Mouse (Mus musculus) heart, embryonic 16.5 days (tissue): Measurements from ENCODE around the gene Klhl29. TPM values are rescaled to one million over a fixed set of nuclear protein-coding genes. Genes with fewer than 3 reads are reported as not detected.

Source experiments
- ATAC-seq: fragments of 200-750 bp; cut with Nextera tagmentation; replicated peaks from 2 replicates; pipeline ENCODE4 v1.8.0; 2017; ENCODE audit warnings: moderate number of reproducible peaks; ENCODE audit not compliant: insufficient read depth, low FRiP score; ENCODE audit errors: extremely low read depth
- H3K27ac ChIP-seq: fragments of 300-500 bp; sonication (generic); 2 replicates; pipeline ENCODE4 v1.5.1; 2014; ENCODE audit warnings: mild to moderate bottlenecking, low read length, control low read depth, moderate library complexity
- H3K27me3 ChIP-seq: fragments of 300-500 bp; sonication (generic); 2 replicates; pipeline ENCODE4 v1.6.1; 2014; ENCODE audit warnings: low read length, mixed read lengths; ENCODE audit not compliant: control insufficient read depth, insufficient read depth
- H3K36me3 ChIP-seq: fragments of 300-500 bp; sonication (generic); 2 replicates; pipeline ENCODE4 v1.6.1; 2014; ENCODE audit not compliant: control insufficient read depth, insufficient read depth
- H3K4me1 ChIP-seq: fragments of 300-500 bp; sonication (generic); 2 replicates; pipeline ENCODE4 v1.6.1; 2014; ENCODE audit warnings: low read length, mixed read lengths; ENCODE audit not compliant: control insufficient read depth, insufficient read depth
- H3K4me2 ChIP-seq: fragments of 300-500 bp; sonication (generic); 2 replicates; pipeline ENCODE4 v1.6.1; 2014; ENCODE audit warnings: low read depth, mild to moderate bottlenecking, control low read depth, low read length
- H3K4me3 ChIP-seq: fragments of 300-500 bp; sonication (generic); 2 replicates; pipeline ENCODE4 v1.5.1; 2014; ENCODE audit warnings: mild to moderate bottlenecking, control low read depth, low read length
- H3K9ac ChIP-seq: fragments of 300-500 bp; sonication (generic); 2 replicates; pipeline ENCODE4 v1.6.1; 2014; ENCODE audit warnings: low read length, control low read depth
- H3K9me3 ChIP-seq: fragments of 300-500 bp; sonication (generic); replicated peaks from 2 replicates; pipeline ENCODE4 v1.6.1; 2016; ENCODE audit warnings: low read length; ENCODE audit not compliant: control insufficient read depth
- WGBS: fragments of 180-500 bp; shearing (Covaris S2); extraction: QIAGEN DNeasy Blood & Tissue Kit; methylation state at CpG from one replicate; pipeline ENCODE4 v1.1.7; 2014; 5-methylcytosine and 5-hydroxymethylcytosine counted together
- polyA plus RNA-seq: library from polyadenylated mRNA; unstranded; fragments of >200 nt; fragmentation: Nextera tagmentation; extraction: Ambion mirVana; gene quantifications from 2 replicates; pipeline ENCODE4 v1.2.1, GENCODE M21; 2015

The Klhl29 gene
- polyA plus RNA-seq, 1 experiment from 2014 or later = 0.25 TPM

DNA sequence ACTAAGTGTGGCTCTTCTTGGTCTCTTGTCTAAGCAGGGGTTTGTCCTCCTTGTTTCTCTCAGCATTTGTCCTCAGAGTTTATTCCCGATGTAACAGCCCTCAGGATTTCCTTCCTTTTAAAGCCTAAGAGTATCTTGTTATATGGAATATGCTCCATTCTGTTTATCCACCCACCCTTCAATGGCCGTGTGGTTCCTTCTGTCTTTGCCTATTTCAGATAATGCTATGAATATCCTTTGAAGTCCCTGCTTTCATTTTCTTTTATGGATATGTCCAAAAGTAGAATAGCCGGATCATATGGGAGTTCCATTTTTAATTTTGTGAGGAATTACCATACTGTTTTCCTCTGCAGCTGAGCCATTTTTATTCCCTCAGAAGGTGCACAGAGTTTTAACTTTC lies 305.4 kb downstream of the Klhl29 start:
- no peaks in the 10 kb centered on the region for H3K9me3 ChIP-seq
- H3K9ac ChIP-seq = no peak overlapping the region
- no peaks in the 10 kb centered on the region for H3K4me1 ChIP-seq
- WGBS = 77% methylated on average over 3 of the region's 3 CpGs
- no peak overlapping the region for H3K4me3 ChIP-seq
- H3K36me3 ChIP-seq = no peaks in the 10 kb centered on the region
- H3K4me2 ChIP-seq = no peak overlapping the region
- ATAC-seq = no peak
- no peak overlapping the region for H3K27ac ChIP-seq
- no peaks in the 10 kb centered on the region for H3K27me3 ChIP-seq

DNA sequence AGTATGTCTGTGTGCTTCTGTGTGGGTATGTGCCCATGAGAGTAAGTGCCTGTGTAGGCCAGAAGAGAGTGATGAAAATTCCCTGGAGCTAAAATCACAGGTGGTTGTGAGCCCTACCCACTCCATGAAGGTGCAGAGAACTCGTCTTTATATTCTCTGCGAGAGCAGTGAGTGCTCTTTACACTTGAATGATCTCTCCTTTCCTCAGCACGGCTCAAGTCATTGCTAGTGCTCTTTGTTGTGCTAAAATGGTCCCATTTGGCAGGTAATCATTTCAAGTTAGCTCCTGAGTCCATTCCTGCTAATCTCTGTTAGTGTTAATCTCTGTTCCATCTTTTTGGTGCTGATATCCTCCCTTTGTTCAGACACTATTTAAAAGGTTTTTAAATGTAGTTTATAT lies 307.9 kb downstream of the Klhl29 start:
- H3K4me2 ChIP-seq = no peak overlapping the region
- no peaks in the 10 kb centered on the region for H3K4me1 ChIP-seq
- H3K27ac ChIP-seq = no peak overlapping the region
- H3K9ac ChIP-seq = no peak overlapping the region
- 55% methylated on average over 3 of the region's 3 CpGs for WGBS
- ATAC-seq = no peak
- no peaks in the 10 kb centered on the region for H3K9me3 ChIP-seq
- H3K4me3 ChIP-seq = no peak overlapping the region
- H3K27me3 ChIP-seq = no peaks in the 10 kb centered on the region
- H3K36me3 ChIP-seq = no peaks in the 10 kb centered on the region

DNA sequence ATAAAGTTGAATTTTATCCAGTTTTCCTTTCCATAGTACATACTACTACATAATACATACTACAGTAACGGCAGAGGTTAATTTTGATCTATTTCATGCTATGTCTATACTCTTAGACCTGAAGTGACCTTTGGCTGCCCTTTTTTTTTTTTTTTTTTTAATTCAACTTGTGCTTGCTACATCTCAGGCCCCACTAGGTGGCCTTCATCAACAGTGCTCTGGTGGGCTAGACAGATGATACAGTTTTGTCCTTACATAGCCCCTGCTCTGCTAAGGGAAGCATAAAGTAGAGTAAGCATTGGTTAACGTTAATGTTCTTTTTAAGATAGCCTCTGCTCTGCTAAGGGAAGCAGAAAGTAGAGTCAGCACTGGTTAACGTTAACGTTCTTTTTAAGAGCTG lies 327.4 kb downstream of the Klhl29 start:
- WGBS = 88% methylated on average over 4 of the region's 4 CpGs
- Histone ChIP-seq H3K27ac (no peak overlapping the region), H3K4me3 (no peak overlapping the region), H3K36me3 (peaks cover 10% of the 10 kb centered on the region), H3K4me1 (no peaks in the 10 kb centered on the region), H3K27me3 (no peaks in the 10 kb centered on the region), H3K9me3 (peaks cover 24% of the 10 kb centered on the region), H3K9ac (no peak overlapping the region), H3K4me2 (no peak overlapping the region)
- no peak for ATAC-seq

DNA sequence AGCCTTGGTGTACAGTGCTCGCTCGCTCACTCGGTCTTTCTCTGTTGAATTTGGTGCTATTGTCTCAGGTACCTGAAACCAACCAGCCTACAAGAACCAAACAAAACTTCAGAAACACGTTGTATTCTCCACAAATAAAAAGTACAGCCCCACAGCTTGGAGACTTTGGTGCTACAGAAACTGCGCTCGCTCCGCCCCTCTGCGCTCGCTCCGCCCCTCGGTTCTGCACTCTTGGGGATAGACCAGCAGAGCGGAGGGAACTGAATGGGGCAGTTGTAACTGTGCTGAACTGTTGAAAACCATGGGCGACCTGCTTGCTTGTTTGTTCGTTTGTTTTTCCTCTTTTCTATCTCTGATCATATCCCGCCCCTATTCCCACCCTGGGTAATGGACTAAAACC lies 331.3 kb downstream of the Klhl29 start:
- H3K27me3 ChIP-seq = no peaks in the 10 kb centered on the region
- H3K36me3 ChIP-seq = peaks cover 16% of the 10 kb centered on the region
- H3K4me2 ChIP-seq = no peak overlapping the region
- 89% methylated on average over 15 of the region's 15 CpGs for WGBS
- no peak for ATAC-seq
- H3K9me3 ChIP-seq = no peaks in the 10 kb centered on the region
- H3K27ac ChIP-seq = no peak overlapping the region
- H3K4me1 ChIP-seq = no peaks in the 10 kb centered on the region
- no peak overlapping the region for H3K9ac ChIP-seq
- no peak overlapping the region for H3K4me3 ChIP-seq

- H3K36me3 ChIP-seq = peaks cover 42% of the 10 kb centered on the region
- no peak overlapping the region for H3K27ac ChIP-seq
- no peaks in the 10 kb centered on the region for H3K9me3 ChIP-seq
- no peak overlapping the region for H3K9ac ChIP-seq
- H3K4me3 ChIP-seq = no peak overlapping the region
- H3K27me3 ChIP-seq = no peaks in the 10 kb centered on the region
- H3K4me1 ChIP-seq = no peaks in the 10 kb centered on the region
- WGBS = 94% methylated on average over 2 of the region's 2 CpGs
- no peak overlapping the region for H3K4me2 ChIP-seq
- ATAC-seq = no peak
Measured at GRCm38 (mm10) chr12:5038008-5038407, 337.5 kb downstream of the Klhl29 start.

- Histone ChIP-seq H3K4me1 (no peaks in the 10 kb centered on the region), H3K9ac (no peak overlapping the region), H3K4me2 (no peak overlapping the region), H3K9me3 (no peaks in the 10 kb centered on the region), H3K4me3 (no peak overlapping the region), H3K36me3 (peaks cover 34% of the 10 kb centered on the region), H3K27me3 (no peaks in the 10 kb centered on the region), H3K27ac (no peak overlapping the region)
- 74% methylated on average over 5 of the region's 5 CpGs for WGBS
- ATAC-seq = no peak
Measured at GRCm38 (mm10) chr12:5029035-5029434, 346.4 kb downstream of the Klhl29 start.
